Mouse (Mus musculus) CH12.LX (cell line): ENCODE measurements around the gene Il16. TPM values are rescaled to one million over a fixed set of nuclear protein-coding genes. Genes with fewer than 3 reads are reported as not detected.

Experiments used
- DNase-seq: peaks from one replicate; pipeline ENCODE4 v3.0.0-alpha.2; 2013; ENCODE audit errors: extremely low read depth
- H3K27ac ChIP-seq: 2 replicates; pipeline ENCODE4 v1.5.1; 2012; ENCODE audit warnings: low read depth, mild to moderate bottlenecking, control low read depth, moderate library complexity; ENCODE audit not compliant: insufficient read depth
- H3K27me3 ChIP-seq: replicated peaks from 2 replicates; pipeline ENCODE3; 2012; ENCODE audit warnings: inconsistent platforms
- H3K36me3 ChIP-seq, 2 experiments: replicated peaks in 1 of 2; 2 replicates each; pipeline versions ENCODE3 to v1.6.1; 2012; ENCODE audit warnings: inconsistent platforms in 1 of 2, low read length in 1 of 2, mild to moderate bottlenecking in 1 of 2, mixed read lengths in 1 of 2, moderate library complexity in 1 of 2; ENCODE audit not compliant: control insufficient read depth in 1 of 2, insufficient read depth in 1 of 2
- H3K4me1 ChIP-seq, 2 experiments: 2 replicates each; pipeline ENCODE4 v1.6.1; 2012; ENCODE audit warnings: inconsistent platforms in 1 of 2, moderate library complexity in 1 of 2; ENCODE audit not compliant: insufficient read depth in 2 of 2, control insufficient read depth in 1 of 2
- H3K4me2 ChIP-seq: 2 replicates; pipeline ENCODE4 v1.6.1; 2012; ENCODE audit warnings: low read depth, mild to moderate bottlenecking, control low read depth; ENCODE audit not compliant: poor library complexity, insufficient read depth, severe bottlenecking
- H3K4me3 ChIP-seq, 3 experiments: fragments of 150-350 bp in 1 of 3; sonication (generic) in 1 of 3; replicated peaks in 1 of 3; 2 replicates each; pipeline versions ENCODE3 to v1.5.1; 2011 to 2012; ENCODE audit warnings: low read depth in 2 of 3, low read length in 2 of 3, mild to moderate bottlenecking in 2 of 3, moderate library complexity in 2 of 3, control low read depth in 1 of 3, improper control_type of control experiment in 1 of 3, inconsistent platforms in 1 of 3, mixed read lengths in 1 of 3; ENCODE audit not compliant: poor library complexity in 1 of 3
- H3K79me2 ChIP-seq: replicated peaks from 2 replicates; pipeline ENCODE4 v1.6.1; 2012; ENCODE audit warnings: mild to moderate bottlenecking, moderate library complexity; ENCODE audit not compliant: control insufficient read depth, poor library complexity, insufficient read depth, severe bottlenecking; ENCODE audit errors: extremely low read depth
- H3K9ac ChIP-seq: 2 replicates; pipeline ENCODE4 v1.6.1; 2012; ENCODE audit warnings: low read depth, mild to moderate bottlenecking, control low read depth, moderate library complexity; ENCODE audit not compliant: insufficient read depth
- H3K9me3 ChIP-seq: replicated peaks from 2 replicates; pipeline ENCODE3; 2012; ENCODE audit warnings: low read length, inconsistent platforms, mixed read lengths
- BHLHE40 ChIP-seq: IDR thresholded peaks from 2 replicates; pipeline ENCODE4 v1.6.1; 2011; ENCODE audit warnings: mild to moderate bottlenecking, low read depth, low read length, improper control_type of control experiment
- CHD1 ChIP-seq: IDR thresholded peaks from 2 replicates; pipeline ENCODE4 v1.6.1; 2012; ENCODE audit warnings: low read depth, low read length, improper control_type of control experiment, inconsistent platforms
- E2F4 ChIP-seq: IDR thresholded peaks from 2 replicates; pipeline ENCODE4 v1.6.1; 2011; ENCODE audit warnings: low read depth, low read length, improper control_type of control experiment; ENCODE audit not compliant: insufficient replicate concordance
- ELF1 ChIP-seq: IDR thresholded peaks from 2 replicates; pipeline ENCODE4 v1.6.1; 2014; ENCODE audit warnings: low read depth, mild to moderate bottlenecking, inconsistent platforms, low read length, improper control_type of control experiment
- EP300 ChIP-seq: IDR thresholded peaks from 2 replicates; pipeline ENCODE4 v1.6.1; 2011; ENCODE audit warnings: low read length, improper control_type of control experiment
- IRF4 ChIP-seq: IDR thresholded peaks from 2 replicates; pipeline ENCODE4 v1.6.1; 2014; ENCODE audit warnings: low read depth, mild to moderate bottlenecking, inconsistent platforms, low read length, improper control_type of control experiment
- JUND ChIP-seq: conservative IDR thresholded peaks from 2 replicates; pipeline ENCODE4 v1.6.1; 2011; ENCODE audit warnings: low read depth, low read length, improper control_type of control experiment
- MXI1 ChIP-seq: IDR thresholded peaks from 2 replicates; pipeline ENCODE4 v1.6.1; 2011; ENCODE audit warnings: mild to moderate bottlenecking, low read depth, low read length, improper control_type of control experiment
- MYC ChIP-seq: IDR thresholded peaks from 2 replicates; pipeline ENCODE4 v1.6.1; 2011; ENCODE audit warnings: low read depth, mild to moderate bottlenecking, improper control_type of control experiment, low read length
- NELFE ChIP-seq: IDR thresholded peaks from 2 replicates; pipeline ENCODE4 v1.6.1; 2011; ENCODE audit warnings: low read depth, low read length, improper control_type of control experiment
- NRF1 ChIP-seq: IDR thresholded peaks from 2 replicates; pipeline ENCODE4 v1.6.1; 2014; ENCODE audit warnings: low read depth, mild to moderate bottlenecking, inconsistent platforms, low read length, improper control_type of control experiment, moderate library complexity
- POLR2A ChIP-seq: IDR thresholded peaks from 2 replicates; pipeline ENCODE4 v1.6.1; 2011; ENCODE audit warnings: low read depth, mild to moderate bottlenecking, improper control_type of control experiment, low read length
- POLR2AphosphoS2 ChIP-seq: IDR thresholded peaks from 2 replicates; pipeline ENCODE4 v1.6.1; 2011; ENCODE audit warnings: low read depth, low read length, improper control_type of control experiment
- RCOR1 ChIP-seq: conservative IDR thresholded peaks from 2 replicates; pipeline ENCODE4 v1.6.1; 2012; ENCODE audit warnings: low read depth, mild to moderate bottlenecking, inconsistent platforms, low read length, improper control_type of control experiment
- SIN3A ChIP-seq: IDR thresholded peaks from 2 replicates; pipeline ENCODE4 v1.6.1; 2012; ENCODE audit warnings: low read length, improper control_type of control experiment, inconsistent platforms
- SMC3 ChIP-seq: IDR thresholded peaks from 2 replicates; pipeline ENCODE4 v1.6.1; 2011; ENCODE audit warnings: low read depth, low read length, improper control_type of control experiment
- TCF12 ChIP-seq: IDR thresholded peaks from 2 replicates; pipeline ENCODE4 v1.6.1; 2014; ENCODE audit warnings: low read depth, mild to moderate bottlenecking, inconsistent platforms, low read length, improper control_type of control experiment
- UBTF ChIP-seq: IDR thresholded peaks from 2 replicates; pipeline ENCODE4 v1.6.1; 2012; ENCODE audit warnings: low read depth, mild to moderate bottlenecking, inconsistent platforms, low read length, improper control_type of control experiment, moderate library complexity
- USF1 ChIP-seq: IDR thresholded peaks from 2 replicates; pipeline ENCODE4 v1.6.1; 2014; ENCODE audit warnings: low read depth, mild to moderate bottlenecking, inconsistent platforms, low read length, improper control_type of control experiment
- ZC3H11A ChIP-seq: IDR thresholded peaks from 2 replicates; pipeline ENCODE4 v1.6.1; 2012; ENCODE audit warnings: low read depth, mild to moderate bottlenecking, inconsistent platforms, low read length, improper control_type of control experiment
- ZKSCAN1 ChIP-seq: IDR thresholded peaks from 2 replicates; pipeline ENCODE4 v1.6.1; 2012; ENCODE audit warnings: low read depth, inconsistent platforms, low read length, improper control_type of control experiment, borderline replicate concordance
- ZNF384 ChIP-seq: IDR thresholded peaks from 2 replicates; pipeline ENCODE4 v1.6.1; 2012; ENCODE audit warnings: low read depth, low read length, improper control_type of control experiment, inconsistent platforms
- dilution Hi-C: fragments of 300-500 bp; cut with MboI; formaldehyde crosslinking; loops from 2 replicates; pipeline ENCODE4 v1.14.3; 2020; ENCODE audit warnings: low sequenced_read_pairs; ENCODE audit not compliant: extremely low pct_unique_long_range_greater_than_20kb, extremely low pct_ligation_motif_present
- in situ Hi-C: fragments of 300-500 bp; cut with MboI; formaldehyde crosslinking; loops from 3 replicates; pipeline ENCODE4 v1.14.3; 2019; ENCODE audit warnings: low sequenced_read_pairs, low pct_ligation_motif_present, low pct_unique_long_range_greater_than_20kb, mixed read lengths
- polyA plus RNA-seq: library from polyadenylated mRNA; unstranded; fragments of >175 nt; gene quantifications from 2 replicates; pipeline ENCODE4 v1.2.1, GENCODE M21; 2012; ENCODE audit warnings: low read depth; ENCODE audit not compliant: insufficient read length
- total RNA-seq, 2 experiments: library from RNA; depleted of rRNA; stranded (reverse); fragments of 300-350 nt in 1 of 2; fragments of >200 nt in 1 of 2; gene quantifications; 2 replicates each; pipeline ENCODE4 v1.2.3; 2012 to 2014

Gene Il16
- total and polyA plus RNA-seq, 3 experiments: 39.8 to 62.1 (median 55.5) TPM

- no peak for TF ChIP-seq RCOR1
- TF ChIP-seq POLR2AphosphoS2: no peak
- no peak for TF ChIP-seq CHD1
- TF ChIP-seq ZC3H11A: no peak
- TF ChIP-seq EP300: no peak
- TF ChIP-seq USF1: no peak
- no peak for TF ChIP-seq MYC
- no peak for TF ChIP-seq UBTF
- TF ChIP-seq MXI1: no peak
- TF ChIP-seq ZNF384: no peak
- no peak for TF ChIP-seq ZKSCAN1
- TF ChIP-seq IRF4: no peak
- TF ChIP-seq TCF12: no peak
- TF ChIP-seq SIN3A: no peak
- no peak for TF ChIP-seq JUND
- TF ChIP-seq E2F4: no peak
- no peak for TF ChIP-seq NRF1
- no peaks in the 10 kb centered on the region for H3K9me3 ChIP-seq
- no peaks in the 10 kb centered on the region for H3K79me2 ChIP-seq
- H3K4me2 ChIP-seq: no peak overlapping the region
- no peak overlapping the region for H3K9ac ChIP-seq
- no peaks in the 10 kb centered on the region for H3K4me1 ChIP-seq
- no peak for DNase-seq
- no peaks in the 10 kb centered on the region for H3K36me3 ChIP-seq
- dilution Hi-C loops: no loop called here
- H3K27me3 ChIP-seq: peaks cover 3% of the 10 kb centered on the region
- no peak overlapping the region for H3K27ac ChIP-seq
- no peak overlapping the region for H3K4me3 ChIP-seq
- in situ Hi-C loops: no loop called here
Measured at GRCm38 (mm10) chr7:83762336-83762735, 16.8 kb upstream of the Il16 start.

GRCm38 (mm10) chr7:83751055-83751454 lies 5.5 kb upstream of the Il16 start:
- Histone ChIP-seq H3K4me3 (no peak overlapping the region), H3K27me3 (no peaks in the 10 kb centered on the region), H3K9ac (no peak overlapping the region), H3K79me2 (no peaks in the 10 kb centered on the region), H3K4me2 (no peak overlapping the region), H3K9me3 (no peaks in the 10 kb centered on the region), H3K4me1 (peaks cover 7 to 9% of the 10 kb centered on the region in 2 experiments; a peak in 2 of 4 replicates), H3K36me3 (no peaks in the 10 kb centered on the region), H3K27ac (no peak overlapping the region)
- in situ Hi-C loops: no loop called here
- no peak for DNase-seq
- TF ChIP-seq BHLHE40 (no peak), POLR2A (no peak), NELFE (no peak), SMC3 (no peak), ELF1 (no peak), UBTF (no peak), SIN3A (no peak)
- dilution Hi-C loops: no loop called here
